ENCODE assay signal across 27 mouse cellular contexts in genomic region chr11:83735881-83736280, GRCm38 (mm10). TPM values are rescaled to one million over a fixed set of nuclear protein-coding genes. Genes with fewer than 3 reads are reported as not detected.
"Had no signal": no experiment of that assay in that cellular context is flagged by ENCODE, and none has a peak within 500 bp of the region (broad histone marks: within the 10 kb centered on the region; RNA-seq: fewer than 3 reads in every experiment).

No protein-coding gene starts in this region.

- H3K9ac ChIP-seq: liver, embryonic 15.5 days; liver, postnatal 0 days; lung, embryonic 15.5 days; midbrain, embryonic 13.5 days; midbrain, embryonic 15.5 days; neural tube, embryonic 13.5 days; neural tube, embryonic 15.5 days had no signal

- H3K4me3 ChIP-seq: liver, embryonic 15.5 days; lung, embryonic 15.5 days; megakaryocyte, embryonic 14.5 days; midbrain, embryonic 13.5 days; midbrain, embryonic 15.5 days; myocyte; neural tube, embryonic 13.5 days; neural tube, embryonic 15.5 days had no signal

- H3K36me3 ChIP-seq: liver, embryonic 15.5 days; lung, embryonic 15.5 days; midbrain, embryonic 13.5 days; midbrain, embryonic 15.5 days; neural tube, embryonic 13.5 days; neural tube, embryonic 15.5 days had no signal

- DNase-seq: liver, postnatal 0 days; lung, adult 2 months; lung, postnatal 14 days; lung, postnatal 4 days; retina, postnatal 1 day; right cerebral cortex, adult 18-20 months; right cerebral cortex, postnatal 25 days; right cerebral cortex, postnatal 4 days; spleen, adult 18-20 months; thymus, adult 18-20 months; thymus, postnatal 14 days; thymus, postnatal 36 days had no signal

- ATAC-seq: liver, postnatal 0 days; lung, postnatal 0 days; midbrain, embryonic 13.5 days; midbrain, embryonic 15.5 days had no signal

- H3K27me3 ChIP-seq: liver, embryonic 15.5 days; lung, embryonic 15.5 days; neural tube, embryonic 13.5 days had no signal

- H3K4me1 ChIP-seq: liver, embryonic 15.5 days; midbrain, embryonic 13.5 days; midbrain, embryonic 15.5 days; neural tube, embryonic 13.5 days; neural tube, embryonic 15.5 days had no signal

- H3K27ac ChIP-seq: liver, embryonic 15.5 days; lung, embryonic 15.5 days; midbrain, embryonic 13.5 days; midbrain, embryonic 15.5 days; neural tube, embryonic 13.5 days; neural tube, embryonic 15.5 days had no signal

- H3K4me2 ChIP-seq: liver, embryonic 15.5 days; lung, embryonic 15.5 days; midbrain, embryonic 11.5 days; midbrain, embryonic 13.5 days; midbrain, embryonic 15.5 days; neural tube, embryonic 13.5 days; neural tube, embryonic 15.5 days had no signal

- H3K9me3 ChIP-seq: liver, embryonic 15.5 days; lung, embryonic 15.5 days; midbrain, embryonic 13.5 days; midbrain, embryonic 15.5 days; neural tube, embryonic 13.5 days; neural tube, embryonic 15.5 days had no signal

RNA-seq across cellular contexts. Expression of gene Wfdc21, which starts 10.9 kb away (rescaled TPM):
- total RNA-seq: midbrain, postnatal 0 days had no signal
- polyA plus RNA-seq: midbrain, embryonic 11.5 days; midbrain, embryonic 15.5 days; midbrain, postnatal 0 days; myocyte; neural tube, embryonic 11.5 days; neural tube, embryonic 13.5 days; small intestine, adult 2 months; stomach, embryonic 14.5 days had no signal

RNA-seq across cellular contexts. Expression of gene Wfdc18, which starts 27.1 kb away (rescaled TPM):
- total RNA-seq: midbrain, postnatal 0 days had no signal
- polyA plus RNA-seq: liver, embryonic 15.5 days; lung, adult 2 months; lung, postnatal 0 days; midbrain, embryonic 11.5 days; midbrain, embryonic 13.5 days; midbrain, embryonic 15.5 days; myocyte; neural tube, embryonic 11.5 days; neural tube, embryonic 13.5 days; neural tube, embryonic 15.5 days; small intestine, adult 2 months; stomach, embryonic 16.5 days had no signal

RNA-seq across cellular contexts. Expression of gene Wfdc17, which starts 32.1 kb away (rescaled TPM):
- total RNA-seq: midbrain, postnatal 0 days had no signal
- polyA plus RNA-seq: midbrain, embryonic 11.5 days; myocyte; neural tube, embryonic 11.5 days; neural tube, embryonic 13.5 days had no signal
